8 mouse cellular contexts compared by ENCODE assay signal in genomic region chr7:27732508-27732907, GRCm38 (mm10). TPM values are rescaled to one million over a fixed set of nuclear protein-coding genes. Genes with fewer than 3 reads are reported as not detected.
DNase-seq lines count a peak whose midpoint lies in the region; ATAC-seq and TF ChIP-seq lines count a peak whose summit lies in the region.

No protein-coding gene starts in this region.

- H3K4me3 ChIP-seq in layer of hippocampus, adult 2 months, result peak overlapping the region; percentile 89
- peak overlapping the region; percentile 62 for H3K4me3 ChIP-seq in embryonic fibroblast, embryonic 13.5 days (ENCODE audit: insufficient read depth, low read length)
- H3K4me3 ChIP-seq in limb, embryonic 12.5 days (replicated peaks), result peak overlapping the region; percentile 59
- peak overlapping the region; percentile 66 for H3K4me3 ChIP-seq in neural tube, embryonic 15.5 days (replicated peaks)

- H3K27ac ChIP-seq in layer of hippocampus, adult 2 months, result peak overlapping the region; percentile 95; the same call in 1 of the 2 replicates
- H3K27ac ChIP-seq in embryonic fibroblast, embryonic 13.5 days (ENCODE audit: insufficient read depth, low read length), result peak overlapping the region; percentile 77; the same call in 1 of the 2 replicates
- H3K27ac ChIP-seq in limb, embryonic 12.5 days, result peak overlapping the region; percentile 96; the same call in 1 of the 2 replicates
- H3K27ac ChIP-seq in neural tube, embryonic 15.5 days (replicated peaks), result peak overlapping the region; percentile 94

- WGBS in limb, embryonic 12.5 days, result 86% methylated on average over 6 of the region's 6 CpGs
- WGBS in neural tube, embryonic 15.5 days, result 55% methylated on average over 6 of the region's 6 CpGs

- H3K9me3 ChIP-seq in limb, embryonic 12.5 days, result no peaks in the 10 kb centered on the region
- no peaks in the 10 kb centered on the region for H3K9me3 ChIP-seq in neural tube, embryonic 15.5 days (replicated peaks)

- ATAC-seq in limb, embryonic 12.5 days (ENCODE audit: insufficient number of reproducible peaks, insufficient read depth, low FRiP score, low TSS enrichment, low read depth), result no peak
- no peak for ATAC-seq in neural tube, embryonic 15.5 days (ENCODE audit: low FRiP score)

- peaks cover 8% of the 10 kb centered on the region for H3K36me3 ChIP-seq in limb, embryonic 12.5 days
- H3K36me3 ChIP-seq in neural tube, embryonic 15.5 days, result no peaks in the 10 kb centered on the region

- H3K9ac ChIP-seq in limb, embryonic 12.5 days (replicated peaks), result peak overlapping the region; percentile 83
- H3K9ac ChIP-seq in neural tube, embryonic 15.5 days (replicated peaks), result peak overlapping the region; percentile 91

- H3K4me1 ChIP-seq in embryonic fibroblast, embryonic 13.5 days (ENCODE audit: control insufficient read depth, insufficient read depth, low read length), result peaks cover 3% of the 10 kb centered on the region; the same call in 1 of the 2 replicates
- H3K4me1 ChIP-seq in limb, embryonic 12.5 days (replicated peaks), result peaks cover 12% of the 10 kb centered on the region; the same call in 1 of the 2 replicates
- peaks cover 41% of the 10 kb centered on the region for H3K4me1 ChIP-seq in neural tube, embryonic 15.5 days

- no peak for DNase-seq in layer of hippocampus, adult 2 months (ENCODE audit: low spot score in 2 of 2)
- no peak for DNase-seq in layer of hippocampus, adult 9-10 months (ENCODE audit: low spot score)
- no peak for DNase-seq in adrenal gland, adult 8-10 months
- no peak for DNase-seq in kidney, postnatal 14 days
- DNase-seq in left cerebral cortex, postnatal 10 days (ENCODE audit: extremely low spot score in 1 of 2, low spot score in 2 of 2), result no peak

- TF ChIP-seq CTCF in layer of hippocampus, adult 2 months (conservative IDR thresholded peaks at IDR 0.05), result no peak
- TF ChIP-seq CTCF in embryonic fibroblast, embryonic 13.5 days (IDR thresholded peaks at IDR 0.05; ENCODE audit: borderline replicate concordance, insufficient read depth, low read length), result no peak

- intact Hi-C loops in left cerebral cortex, postnatal 10 days (cut with DNase I), result no loop called here

- no peaks in the 10 kb centered on the region for H3K27me3 ChIP-seq in limb, embryonic 12.5 days
- no peaks in the 10 kb centered on the region for H3K27me3 ChIP-seq in neural tube, embryonic 15.5 days (replicated peaks)

- TF ChIP-seq POLR2A in embryonic fibroblast, embryonic 13.5 days (IDR thresholded peaks at IDR 0.05; ENCODE audit: low read depth, low read length), result no peak

- peak overlapping the region; percentile 70 for H3K4me2 ChIP-seq in limb, embryonic 12.5 days
- peak overlapping the region; percentile 71 for H3K4me2 ChIP-seq in neural tube, embryonic 15.5 days

RNA-seq across cellular contexts. Expression of gene Zfp60, which starts 1.3 kb away (rescaled TPM):
- 10 to 100 TPM; 37.5 to 38.6 TPM for total RNA-seq in layer of hippocampus, adult 2 months (2021)
- polyA plus RNA-seq in embryonic fibroblast, embryonic 13.5 days (2011; ENCODE audit: insufficient read length, low read depth, missing spikeins), result 18.1 and 23.5 TPM in 2 replicates
- polyA plus RNA-seq in limb, embryonic 12.5 days (2016; fragmentation: Nextera tagmentation; extraction: Ambion mirVana), result 48.0 and 50.2 TPM in 2 replicates
- 81.5 and 89.4 TPM in 2 replicates for polyA plus RNA-seq in neural tube, embryonic 15.5 days (2015; fragmentation: Nextera tagmentation; extraction: Ambion mirVana)
- total RNA-seq in adrenal gland, adult 8-10 months (2022), result 10 to 100 TPM; 15.6 to 25.6 (median 19.2) TPM
- 10 to 100 TPM; 35.7 to 38.8 TPM for total RNA-seq in left cerebral cortex, postnatal 10 days (2021)

RNA-seq across cellular contexts. Expression of gene Zfp607b, which starts 43.4 kb away (rescaled TPM):
- 10 to 100 TPM in 1 of 2 experiments, 1 to 10 TPM in 1; 10.0 TPM for total RNA-seq in layer of hippocampus, adult 2 months (2021)
- 1.7 and 2.2 TPM in 2 replicates for polyA plus RNA-seq in embryonic fibroblast, embryonic 13.5 days (2011; ENCODE audit: insufficient read length, low read depth, missing spikeins)
- polyA plus RNA-seq in limb, embryonic 12.5 days (2016; fragmentation: Nextera tagmentation; extraction: Ambion mirVana), result 3.7 and 3.8 TPM in 2 replicates
- 10.1 and 10.7 TPM in 2 replicates for polyA plus RNA-seq in neural tube, embryonic 15.5 days (2015; fragmentation: Nextera tagmentation; extraction: Ambion mirVana)
- 1 to 10 TPM; 2.0 to 4.9 (median 2.9) TPM for total RNA-seq in adrenal gland, adult 8-10 months (2022)
- 1 to 10 TPM; 8.3 to 9.8 TPM for total RNA-seq in left cerebral cortex, postnatal 10 days (2021)

RNA-seq across cellular contexts. Expression of gene Map3k10, which starts 58.1 kb away (rescaled TPM):
- 100 to 1,000 TPM; 180 TPM for total RNA-seq in layer of hippocampus, adult 2 months (2021)
- 26.2 and 28.1 TPM in 2 replicates for polyA plus RNA-seq in embryonic fibroblast, embryonic 13.5 days (2011; ENCODE audit: insufficient read length, low read depth, missing spikeins)
- 16.6 and 18.6 TPM in 2 replicates for polyA plus RNA-seq in limb, embryonic 12.5 days (2016; fragmentation: Nextera tagmentation; extraction: Ambion mirVana)
- 15.3 and 21.0 TPM in 2 replicates for polyA plus RNA-seq in neural tube, embryonic 15.5 days (2015; fragmentation: Nextera tagmentation; extraction: Ambion mirVana)
- 10 to 100 TPM; 28.7 to 36.3 (median 34.4) TPM for total RNA-seq in adrenal gland, adult 8-10 months (2022)
- total RNA-seq in left cerebral cortex, postnatal 10 days (2021), result 100 to 1,000 TPM; 220 to 227 TPM

Comparison
In these comparisons a context has a peak if more than half of its experiments do, and no peak if none do; other contexts are left out.
1. RNA of gene Map3k10, which starts 58.1 kb away (total RNA-seq): 220 to 227 TPM in left cerebral cortex, postnatal 10 days and 180 TPM in layer of hippocampus, adult 2 months; 28.7 to 36.3 TPM in adrenal gland, adult 8-10 months; every median in the first group is over 4 times any median in the second.
2. Peak in every context shown above with its lines, with median percentiles within 50 percentile points of each other: H3K27ac ChIP-seq and H3K4me3 ChIP-seq.